Mouse (Mus musculus): ENCODE results near the gene Plxna4. TPM values are rescaled to one million over a fixed set of nuclear protein-coding genes. Genes with fewer than 3 reads are reported as not detected.
"Not testable (repeated sequence)": the region's sequence is repeated elsewhere in the genome, so short reads cannot be mapped to it uniquely, and the experiment has no call there.

Plxna4 gene
- total and polyA plus RNA-seq, 3 experiments, result not detected

GRCm38 (mm10) chr6:32510491-32510890 is 77.5 kb downstream of the Plxna4 start:
- H3K36me3 ChIP-seq (replicated peaks in 1 of 2; ENCODE audit: control insufficient read depth in 1 of 2, insufficient read depth in 1 of 2, low read length in 1 of 2), result no peaks in the 10 kb centered on the region
- dilution Hi-C loops (cut with MboI; ENCODE audit: extremely low pct_ligation_motif_present, extremely low pct_unique_long_range_greater_than_20kb, low sequenced_read_pairs), result no loop called here
- H3K79me2 ChIP-seq (replicated peaks; ENCODE audit: control insufficient read depth, extremely low read depth, insufficient read depth, poor library complexity, severe bottlenecking), result no peaks in the 10 kb centered on the region
- H3K9ac ChIP-seq (ENCODE audit: insufficient read depth, low read depth), result no peak overlapping the region
- no peaks in the 10 kb centered on the region for H3K9me3 ChIP-seq (replicated peaks; ENCODE audit: low read length)
- H3K4me1 ChIP-seq (ENCODE audit: control insufficient read depth in 1 of 2, insufficient read depth in 2 of 2), result peaks cover 2 to 9% of the 10 kb centered on the region in 2 experiments; a peak in 3 of 4 replicates
- H3K4me2 ChIP-seq (ENCODE audit: insufficient read depth, low read depth, poor library complexity, severe bottlenecking), result no peak overlapping the region
- in situ Hi-C loops (cut with MboI; ENCODE audit: low pct_ligation_motif_present, low pct_unique_long_range_greater_than_20kb, low sequenced_read_pairs), result no loop called here
- H3K27me3 ChIP-seq (replicated peaks), result peaks cover 6% of the 10 kb centered on the region
- no peak for DNase-seq (ENCODE audit: extremely low read depth)
- TF ChIP-seq ETS1 (conservative IDR thresholded peaks at IDR 0.05; ENCODE audit: low read depth, low read length) (no peak), TCF12 (IDR thresholded peaks at IDR 0.05; ENCODE audit: low read depth, low read length) (no peak), ZNF384 (IDR thresholded peaks at IDR 0.05; ENCODE audit: low read depth, low read length) (no peak)
- no peak overlapping the region for H3K27ac ChIP-seq (ENCODE audit: insufficient read depth, low read depth)
- no peak overlapping the region for H3K4me3 ChIP-seq (replicated peaks in 1 of 3; ENCODE audit: low read depth in 2 of 3, low read length in 2 of 3, poor library complexity in 1 of 3)

DNA sequence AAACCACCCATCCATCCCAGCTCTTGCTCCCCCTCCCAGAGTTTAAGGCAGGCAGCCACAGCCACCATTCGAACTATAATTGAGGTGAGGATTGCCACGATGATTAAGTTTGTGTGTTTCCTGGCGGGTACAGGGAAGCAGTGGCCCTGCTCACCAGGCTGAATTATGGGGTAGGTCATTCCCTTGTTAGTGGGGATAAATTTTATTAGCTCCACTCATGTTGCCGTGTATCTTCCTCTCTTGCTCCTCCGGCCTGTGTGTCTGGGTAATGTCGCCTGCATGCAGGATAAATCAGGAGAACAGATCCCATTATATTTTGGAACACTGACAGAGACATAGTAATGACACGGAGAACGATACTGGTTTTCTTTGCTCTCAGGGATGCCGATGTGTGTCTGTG is 78.9 kb downstream of the Plxna4 start:
- TF ChIP-seq TCF12 (IDR thresholded peaks at IDR 0.05; ENCODE audit: low read depth, low read length), result no peak
- TF ChIP-seq ZNF384 (IDR thresholded peaks at IDR 0.05; ENCODE audit: low read depth, low read length), result no peak
- TF ChIP-seq SMC3 (IDR thresholded peaks at IDR 0.05; ENCODE audit: low read depth, low read length), result no peak
- no peak for TF ChIP-seq SIN3A (IDR thresholded peaks at IDR 0.05; ENCODE audit: low read length)
- TF ChIP-seq MEF2A (IDR thresholded peaks at IDR 0.05; ENCODE audit: borderline replicate concordance, low read depth, low read length), result no peak
- no peak for TF ChIP-seq USF1 (IDR thresholded peaks at IDR 0.05; ENCODE audit: low read depth, low read length)
- no peak for TF ChIP-seq RCOR1 (conservative IDR thresholded peaks at IDR 0.05; ENCODE audit: low read depth, low read length)
- no peak for TF ChIP-seq IRF4 (IDR thresholded peaks at IDR 0.05; ENCODE audit: low read depth, low read length)
- TF ChIP-seq BHLHE40 (IDR thresholded peaks at IDR 0.05; ENCODE audit: low read depth, low read length), result no peak
- no peak for TF ChIP-seq USF2 (conservative IDR thresholded peaks at IDR 0.05; ENCODE audit: low read depth, low read length)
- dilution Hi-C loops (cut with MboI; ENCODE audit: extremely low pct_ligation_motif_present, extremely low pct_unique_long_range_greater_than_20kb, low sequenced_read_pairs) (no loop called here), in situ Hi-C loops (cut with MboI; ENCODE audit: low pct_ligation_motif_present, low pct_unique_long_range_greater_than_20kb, low sequenced_read_pairs) (no loop called here)
- no peaks in the 10 kb centered on the region for H3K9me3 ChIP-seq (replicated peaks; ENCODE audit: low read length)
- no peak overlapping the region for H3K27ac ChIP-seq (ENCODE audit: insufficient read depth, low read depth)
- no peaks in the 10 kb centered on the region for H3K79me2 ChIP-seq (replicated peaks; ENCODE audit: control insufficient read depth, extremely low read depth, insufficient read depth, poor library complexity, severe bottlenecking)
- H3K4me3 ChIP-seq (replicated peaks in 1 of 3; ENCODE audit: low read depth in 2 of 3, low read length in 2 of 3, poor library complexity in 1 of 3), result no peak overlapping the region
- no peaks in the 10 kb centered on the region for H3K36me3 ChIP-seq (replicated peaks in 1 of 2; ENCODE audit: control insufficient read depth in 1 of 2, insufficient read depth in 1 of 2, low read length in 1 of 2)
- H3K9ac ChIP-seq (ENCODE audit: insufficient read depth, low read depth), result no peak overlapping the region
- no peak for DNase-seq (ENCODE audit: extremely low read depth)
- no peak overlapping the region for H3K4me2 ChIP-seq (ENCODE audit: insufficient read depth, low read depth, poor library complexity, severe bottlenecking)
- peaks cover 6% of the 10 kb centered on the region for H3K27me3 ChIP-seq (replicated peaks)
- peaks cover 2 to 9% of the 10 kb centered on the region in 2 experiments; a peak in 3 of 4 replicates for H3K4me1 ChIP-seq (ENCODE audit: control insufficient read depth in 1 of 2, insufficient read depth in 2 of 2)

GRCm38 (mm10) chr6:32504963-32505362 is 83.0 kb downstream of the Plxna4 start:
- no peaks in the 10 kb centered on the region for H3K4me1 ChIP-seq (ENCODE audit: control insufficient read depth in 1 of 2, insufficient read depth in 2 of 2)
- no peak overlapping the region for H3K4me2 ChIP-seq (ENCODE audit: insufficient read depth, low read depth, poor library complexity, severe bottlenecking)
- no peaks in the 10 kb centered on the region for H3K9me3 ChIP-seq (replicated peaks; ENCODE audit: low read length)
- H3K27me3 ChIP-seq (replicated peaks), result peaks cover 5% of the 10 kb centered on the region
- H3K79me2 ChIP-seq (replicated peaks; ENCODE audit: control insufficient read depth, extremely low read depth, insufficient read depth, poor library complexity, severe bottlenecking), result no peaks in the 10 kb centered on the region
- no peak overlapping the region for H3K27ac ChIP-seq (ENCODE audit: insufficient read depth, low read depth)
- in situ Hi-C loops (cut with MboI; ENCODE audit: low pct_ligation_motif_present, low pct_unique_long_range_greater_than_20kb, low sequenced_read_pairs), result no loop called here
- TF ChIP-seq IRF4 (IDR thresholded peaks at IDR 0.05; ENCODE audit: low read depth, low read length) (no peak), ETS1 (conservative IDR thresholded peaks at IDR 0.05; ENCODE audit: low read depth, low read length) (no peak), MYC (IDR thresholded peaks at IDR 0.05; ENCODE audit: low read depth, low read length) (no peak), NELFE (IDR thresholded peaks at IDR 0.05; ENCODE audit: low read depth, low read length) (no peak), HCFC1 (IDR thresholded peaks at IDR 0.05; ENCODE audit: low read depth, low read length) (no peak), CHD1 (IDR thresholded peaks at IDR 0.05; ENCODE audit: low read depth, low read length) (no peak), RCOR1 (conservative IDR thresholded peaks at IDR 0.05; ENCODE audit: low read depth, low read length) (no peak), USF1 (IDR thresholded peaks at IDR 0.05; ENCODE audit: low read depth, low read length) (no peak), TBP (conservative IDR thresholded peaks at IDR 0.05; ENCODE audit: low read depth, low read length) (no peak), KAT2A (IDR thresholded peaks at IDR 0.05; ENCODE audit: insufficient replicate concordance, low read length) (no peak), ZNF384 (IDR thresholded peaks at IDR 0.05; ENCODE audit: low read depth, low read length) (no peak)
- H3K9ac ChIP-seq (ENCODE audit: insufficient read depth, low read depth), result no peak overlapping the region
- dilution Hi-C loops (cut with MboI; ENCODE audit: extremely low pct_ligation_motif_present, extremely low pct_unique_long_range_greater_than_20kb, low sequenced_read_pairs), result no loop called here
- no peaks in the 10 kb centered on the region for H3K36me3 ChIP-seq (replicated peaks in 1 of 2; ENCODE audit: control insufficient read depth in 1 of 2, insufficient read depth in 1 of 2, low read length in 1 of 2)
- H3K4me3 ChIP-seq (replicated peaks in 1 of 3; ENCODE audit: low read depth in 2 of 3, low read length in 2 of 3, poor library complexity in 1 of 3), result no peak overlapping the region
- no peak for DNase-seq (ENCODE audit: extremely low read depth)

GRCm38 (mm10) chr6:32501186-32501585 is 86.8 kb downstream of the Plxna4 start:
- in situ Hi-C loops (cut with MboI; ENCODE audit: low pct_ligation_motif_present, low pct_unique_long_range_greater_than_20kb, low sequenced_read_pairs); H3K9me3 ChIP-seq (replicated peaks; ENCODE audit: low read length); H3K79me2 ChIP-seq (replicated peaks; ENCODE audit: control insufficient read depth, extremely low read depth, insufficient read depth, poor library complexity, severe bottlenecking); H3K36me3 ChIP-seq (replicated peaks in 1 of 2; ENCODE audit: control insufficient read depth in 1 of 2, insufficient read depth in 1 of 2, low read length in 1 of 2); H3K4me3 ChIP-seq (replicated peaks in 1 of 3; ENCODE audit: low read depth in 2 of 3, low read length in 2 of 3, poor library complexity in 1 of 3); DNase-seq (ENCODE audit: extremely low read depth); dilution Hi-C loops (cut with MboI; ENCODE audit: extremely low pct_ligation_motif_present, extremely low pct_unique_long_range_greater_than_20kb, low sequenced_read_pairs); H3K4me1 ChIP-seq (ENCODE audit: control insufficient read depth in 1 of 2, insufficient read depth in 2 of 2); H3K9ac ChIP-seq (ENCODE audit: insufficient read depth, low read depth); H3K4me2 ChIP-seq (ENCODE audit: insufficient read depth, low read depth, poor library complexity, severe bottlenecking); H3K27ac ChIP-seq (ENCODE audit: insufficient read depth, low read depth): not testable (repeated sequence)
- H3K27me3 ChIP-seq (replicated peaks), result peaks cover 24% of the 10 kb centered on the region
